Mouse (Mus musculus) liver, embryonic 15.5 days (tissue): ENCODE results near the gene Klhl30. TPM values are rescaled to one million over a fixed set of nuclear protein-coding genes. Genes with fewer than 3 reads are reported as not detected.

Experiments used
- ATAC-seq: fragments of 200-750 bp; cut with Nextera tagmentation; 2 replicates; pipeline ENCODE4 v1.8.0; 2017; ENCODE audit warnings: moderate number of reproducible peaks, mild to moderate bottlenecking, moderate library complexity; ENCODE audit not compliant: insufficient read depth
- H3K27ac ChIP-seq: fragments of 300-500 bp; sonication (generic); replicated peaks from 2 replicates; pipeline ENCODE4 v1.5.1; 2015; ENCODE audit warnings: mild to moderate bottlenecking, inconsistent platforms
- H3K27me3 ChIP-seq: fragments of 300-500 bp; sonication (generic); 2 replicates; pipeline ENCODE4 v1.6.1; 2015; ENCODE audit warnings: mild to moderate bottlenecking, inconsistent platforms
- H3K36me3 ChIP-seq: fragments of 300-500 bp; sonication (generic); replicated peaks from 2 replicates; pipeline ENCODE4 v1.6.1; 2015; ENCODE audit warnings: moderate library complexity, mild to moderate bottlenecking, inconsistent platforms
- H3K4me1 ChIP-seq: fragments of 300-500 bp; sonication (generic); replicated peaks from 2 replicates; pipeline ENCODE4 v1.6.1; 2015; ENCODE audit warnings: inconsistent platforms
- H3K4me2 ChIP-seq: fragments of 300-500 bp; sonication (generic); 2 replicates; pipeline ENCODE4 v1.6.1; 2015; ENCODE audit warnings: moderate library complexity, mild to moderate bottlenecking, inconsistent platforms
- H3K4me3 ChIP-seq: fragments of 300-500 bp; sonication (generic); replicated peaks from 2 replicates; pipeline ENCODE4 v1.5.1; 2015; ENCODE audit warnings: mild to moderate bottlenecking, inconsistent platforms
- H3K9ac ChIP-seq: fragments of 300-500 bp; sonication (generic); 2 replicates; pipeline ENCODE4 v1.6.1; 2015; ENCODE audit warnings: moderate library complexity, mild to moderate bottlenecking, inconsistent platforms
- H3K9me3 ChIP-seq: fragments of 300-500 bp; sonication (generic); replicated peaks from 2 replicates; pipeline ENCODE4 v1.6.1; 2016; ENCODE audit warnings: inconsistent platforms
- WGBS: fragments of 180-500 bp; shearing (Covaris S2); methylation state at CpG from one replicate; pipeline ENCODE4 v1.1.7; 2015; ENCODE audit warnings: mixed read lengths; ENCODE audit not compliant: insufficient replicate concordance; 5-methylcytosine and 5-hydroxymethylcytosine counted together
- polyA plus RNA-seq: library from polyadenylated mRNA; unstranded; fragments of >200 nt; fragmentation: Nextera tagmentation; extraction: Ambion mirVana; gene quantifications from 2 replicates; pipeline ENCODE4 v1.2.1, GENCODE M21; 2015

The Klhl30 gene
- polyA plus RNA-seq, 1 experiment from 2014 or later, result 0.22 TPM

DNA sequence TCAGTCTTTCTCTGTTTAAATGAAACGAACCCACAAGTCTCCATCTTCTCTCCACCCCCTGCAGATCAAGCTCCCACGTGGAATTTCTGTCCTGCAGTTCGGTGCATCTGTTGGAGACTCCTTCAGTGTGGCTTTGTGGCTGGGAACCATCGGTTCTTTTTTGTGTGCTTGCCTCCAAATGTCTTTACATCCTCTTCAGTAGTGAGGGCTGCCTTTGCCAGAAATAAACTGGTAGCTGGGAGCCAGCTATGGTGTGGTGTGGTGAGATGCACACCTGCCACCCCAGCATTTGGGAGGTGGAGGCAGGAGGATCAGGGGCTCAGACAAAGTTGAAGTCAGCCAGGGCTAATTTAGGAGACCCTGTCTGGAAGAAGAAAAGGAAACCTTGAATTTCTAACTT lies 18.7 kb upstream of the Klhl30 start:
- WGBS, result 41% methylated on average over 4 of the region's 4 CpGs
- no peaks in the 10 kb centered on the region for H3K36me3 ChIP-seq
- H3K9ac ChIP-seq, result no peak overlapping the region
- H3K4me2 ChIP-seq, result no peak overlapping the region
- H3K9me3 ChIP-seq, result no peaks in the 10 kb centered on the region
- no peaks in the 10 kb centered on the region for H3K27me3 ChIP-seq
- ATAC-seq, result no peak
- no peak overlapping the region for H3K27ac ChIP-seq
- H3K4me1 ChIP-seq, result no peaks in the 10 kb centered on the region
- no peak overlapping the region for H3K4me3 ChIP-seq

DNA sequence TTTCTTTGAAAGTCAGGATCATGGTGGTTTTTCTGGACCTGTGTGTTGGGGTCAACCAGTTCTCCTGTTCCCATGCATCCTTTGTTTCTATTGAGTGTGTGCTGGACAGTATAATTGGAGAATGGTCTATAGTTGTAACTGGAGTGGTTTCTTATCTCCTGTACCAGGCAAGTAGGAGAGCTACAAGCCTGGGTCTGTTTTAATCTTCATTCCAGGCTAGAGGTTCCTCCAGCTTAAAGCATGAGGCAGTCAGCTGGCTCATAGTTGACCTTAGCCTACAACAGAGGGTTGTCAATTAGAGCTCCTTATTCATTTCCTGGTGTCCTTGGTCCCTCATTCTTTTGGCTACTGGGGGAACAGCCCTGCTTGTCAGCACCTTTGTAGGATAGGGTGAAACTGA lies 17.2 kb upstream of the Klhl30 start:
- Histone ChIP-seq H3K27me3 (no peaks in the 10 kb centered on the region), H3K9me3 (no peaks in the 10 kb centered on the region), H3K4me3 (no peak overlapping the region), H3K9ac (no peak overlapping the region), H3K4me1 (no peaks in the 10 kb centered on the region), H3K36me3 (no peaks in the 10 kb centered on the region), H3K4me2 (no peak overlapping the region), H3K27ac (no peak overlapping the region)
- ATAC-seq, result no peak

DNA sequence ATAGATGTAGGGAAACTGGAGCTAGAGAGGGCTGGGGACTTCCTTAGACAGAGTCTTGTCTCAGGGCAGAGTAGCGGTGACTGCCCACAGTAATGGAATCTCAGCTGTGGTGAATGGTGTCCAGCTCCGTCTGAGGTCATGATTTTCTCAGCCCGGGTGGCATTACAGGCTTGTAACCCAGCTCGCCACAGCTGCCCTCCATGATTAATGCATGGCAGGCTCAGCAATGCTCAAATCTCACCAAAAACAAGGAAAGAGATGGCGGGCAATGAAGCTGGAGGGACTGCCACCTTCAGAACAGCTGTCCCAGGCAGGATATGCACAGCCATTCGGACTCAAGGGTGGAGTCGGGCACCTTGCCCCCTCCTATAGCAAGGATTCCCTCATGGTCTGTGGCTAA lies 13.5 kb upstream of the Klhl30 start:
- Histone ChIP-seq H3K4me2 (no peak overlapping the region), H3K4me1 (no peaks in the 10 kb centered on the region), H3K9ac (no peak overlapping the region), H3K27me3 (0 out of 2 replicates have a peak, but pooled peaks cover 6% of the 10 kb centered on the region), H3K4me3 (no peak overlapping the region), H3K36me3 (no peaks in the 10 kb centered on the region), H3K27ac (no peak overlapping the region), H3K9me3 (no peaks in the 10 kb centered on the region)
- no peak for ATAC-seq
- 56% methylated on average over 7 of the region's 7 CpGs for WGBS

DNA sequence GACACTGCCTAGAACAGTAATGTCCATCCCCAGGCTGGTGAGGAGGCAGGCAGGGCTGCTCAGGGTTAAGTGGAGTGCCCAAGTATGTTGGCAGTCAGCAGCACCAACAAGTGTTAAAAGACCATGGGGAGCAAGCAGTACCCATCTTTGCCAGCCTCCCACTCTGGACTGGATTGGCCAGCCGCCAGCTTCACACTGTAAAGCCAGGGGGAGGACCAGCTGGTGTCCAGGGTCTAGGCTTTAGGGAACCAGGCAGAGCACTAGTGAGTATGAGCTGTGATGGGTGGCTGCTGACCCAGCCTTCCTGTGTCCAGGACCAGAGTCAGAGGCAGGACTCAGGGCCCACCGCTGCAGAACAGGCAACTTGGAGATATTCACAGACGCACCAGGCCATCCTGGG lies 6.8 kb upstream of the Klhl30 start:
- no peak for ATAC-seq
- H3K27me3 ChIP-seq, result peaks cover 55% of the 10 kb centered on the region
- WGBS, result 63% methylated on average over 3 of the region's 3 CpGs

DNA sequence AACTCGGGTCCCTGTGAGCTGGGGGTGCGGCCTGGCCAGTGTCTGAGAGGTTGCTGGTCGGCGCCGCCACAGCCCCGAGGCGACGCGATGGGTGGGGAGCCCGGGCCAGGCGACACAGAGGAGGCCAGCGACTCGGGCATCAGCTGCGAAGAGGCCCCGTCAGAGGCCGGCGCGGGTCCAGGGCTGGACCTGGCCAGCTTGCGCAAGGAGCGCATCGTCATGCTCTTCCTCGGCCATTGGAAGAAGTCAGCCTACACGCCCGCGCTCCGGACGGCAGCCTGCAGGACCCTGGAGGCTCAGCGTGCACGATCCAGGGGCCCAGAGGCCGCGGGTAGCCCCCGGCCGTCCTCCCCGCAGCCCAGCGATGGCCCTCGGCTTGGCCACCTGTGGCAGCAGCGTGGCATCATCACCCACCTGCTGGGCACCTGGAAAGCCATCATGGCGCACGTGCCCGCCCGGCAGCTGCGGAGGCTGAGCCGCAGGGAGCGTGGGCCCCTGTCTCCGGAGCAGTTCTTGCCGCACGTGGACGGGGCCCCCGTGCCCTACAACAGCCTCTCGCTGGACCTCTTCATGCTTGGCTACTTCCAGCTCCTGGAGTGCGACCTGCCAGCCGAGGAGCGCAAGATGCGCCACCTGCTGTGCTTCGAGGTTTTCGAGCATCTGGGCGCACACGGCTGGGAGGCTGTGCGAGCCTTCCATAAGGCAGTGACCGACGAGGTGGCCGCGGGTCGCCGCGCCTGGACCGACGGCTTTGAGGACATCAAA lies 5.7 kb upstream of the Klhl30 start:
- ATAC-seq, result no peak
- 4% methylated on average over 68 of the region's 68 CpGs for WGBS
- no peak overlapping the region; the same call in 1 of the 2 replicates for H3K4me2 ChIP-seq
- H3K9ac ChIP-seq, result no peak overlapping the region
- no peaks in the 10 kb centered on the region for H3K9me3 ChIP-seq
- H3K4me1 ChIP-seq, result peaks cover 7% of the 10 kb centered on the region
- no peak overlapping the region for H3K4me3 ChIP-seq
- H3K36me3 ChIP-seq, result no peaks in the 10 kb centered on the region
- no peak overlapping the region for H3K27ac ChIP-seq
- H3K27me3 ChIP-seq, result peaks cover 55% of the 10 kb centered on the region

More for the DNA sequence above, 6.8 kb upstream of the Klhl30 start:
- H3K4me3 ChIP-seq, result no peak overlapping the region
- H3K9me3 ChIP-seq, result no peaks in the 10 kb centered on the region
- H3K36me3 ChIP-seq, result no peaks in the 10 kb centered on the region
- no peak overlapping the region for H3K9ac ChIP-seq
- no peak overlapping the region for H3K27ac ChIP-seq
- no peak overlapping the region for H3K4me2 ChIP-seq
- peaks cover 7% of the 10 kb centered on the region for H3K4me1 ChIP-seq

DNA sequence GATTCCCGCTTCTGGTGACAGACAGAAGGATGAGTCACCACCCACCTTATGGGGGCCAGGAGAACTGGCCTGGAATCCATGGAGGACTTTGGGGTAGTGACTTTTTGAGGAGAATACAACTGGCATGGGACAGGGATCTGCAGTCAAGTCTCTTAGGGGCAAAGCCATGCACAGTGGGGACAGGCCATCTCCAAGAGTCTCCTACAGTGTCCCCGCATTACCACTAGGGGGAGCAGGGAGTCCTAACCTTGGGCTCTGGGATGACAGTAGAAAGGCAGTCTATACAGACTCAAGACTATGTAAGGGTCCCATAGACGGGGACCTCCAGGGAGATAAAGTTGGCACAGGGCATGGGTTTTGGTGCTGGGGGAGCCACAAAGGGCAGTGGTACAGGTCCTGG lies 3.9 kb upstream of the Klhl30 start:
- no peak overlapping the region for H3K4me3 ChIP-seq
- peaks cover 49% of the 10 kb centered on the region for H3K27me3 ChIP-seq
- H3K36me3 ChIP-seq, result no peaks in the 10 kb centered on the region
- H3K9me3 ChIP-seq, result no peaks in the 10 kb centered on the region
- H3K4me1 ChIP-seq, result peaks cover 7% of the 10 kb centered on the region
- no peak overlapping the region for H3K4me2 ChIP-seq
- no peak overlapping the region for H3K9ac ChIP-seq
- no peak overlapping the region for H3K27ac ChIP-seq
- 30% methylated on average over 3 of the region's 3 CpGs for WGBS
- ATAC-seq, result no peak; the same call in 1 of the 2 replicates

DNA sequence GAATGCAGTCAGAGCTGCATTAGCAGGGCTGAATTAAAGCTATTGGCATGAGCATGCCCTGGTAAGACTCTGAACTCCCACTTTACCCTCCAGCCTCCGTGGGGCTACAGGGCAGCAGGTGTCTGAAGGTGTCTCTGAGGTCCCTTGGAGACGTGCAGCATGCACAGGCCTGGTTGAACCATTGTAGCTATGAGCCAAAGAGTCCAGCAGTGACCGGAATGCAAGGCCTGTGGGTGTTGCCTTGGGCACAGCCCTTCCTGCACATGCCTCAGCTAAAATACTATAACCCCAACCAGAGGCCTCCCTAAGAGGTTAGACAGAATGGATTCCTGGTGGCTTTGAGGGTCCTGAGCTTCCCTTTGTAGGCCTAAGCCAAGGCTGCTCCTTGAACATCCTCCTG lies 433 bp downstream of the Klhl30 start:
- no peak overlapping the region for H3K4me3 ChIP-seq
- ATAC-seq, result no peak

DNA sequence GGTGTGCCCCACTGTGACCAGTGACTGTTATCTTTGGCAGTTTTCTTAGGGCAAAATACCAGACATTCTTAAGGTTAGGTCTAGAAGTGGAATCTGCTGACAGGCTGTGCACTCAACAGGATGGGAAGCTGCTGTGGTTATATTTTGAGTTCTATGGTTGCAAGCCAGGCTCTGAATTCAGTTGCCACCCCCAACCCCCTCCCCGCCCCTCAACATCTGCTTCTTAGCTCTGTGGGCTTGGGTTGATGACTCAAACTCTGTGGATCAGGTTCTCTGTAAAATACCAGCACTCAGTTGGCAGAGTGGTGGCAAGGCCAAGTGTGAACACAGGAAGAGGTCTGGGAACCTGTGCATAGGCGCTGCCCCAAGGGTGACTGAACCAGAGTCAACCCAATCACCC lies 1.5 kb downstream of the Klhl30 start:
- Histone ChIP-seq H3K9me3 (no peaks in the 10 kb centered on the region), H3K4me3 (no peak overlapping the region), H3K27me3 (peaks cover 4% of the 10 kb centered on the region; the same call in 1 of the 2 replicates), H3K36me3 (no peaks in the 10 kb centered on the region), H3K4me2 (no peak overlapping the region), H3K4me1 (no peaks in the 10 kb centered on the region), H3K9ac (no peak overlapping the region), H3K27ac (no peak overlapping the region)
- 60% methylated on average over 2 of the region's 2 CpGs for whole genome bisulfite sequencing
- no peak for ATAC-seq

More for the DNA sequence above, 433 bp downstream of the Klhl30 start:
- no peaks in the 10 kb centered on the region for H3K9me3 ChIP-seq
- no peak overlapping the region for H3K4me2 ChIP-seq
- peaks cover 14% of the 10 kb centered on the region for H3K27me3 ChIP-seq
- H3K9ac ChIP-seq, result no peak overlapping the region
- WGBS, result 59% methylated on average over 3 of the region's 3 CpGs
- H3K36me3 ChIP-seq, result no peaks in the 10 kb centered on the region
- H3K4me1 ChIP-seq, result no peaks in the 10 kb centered on the region
- H3K27ac ChIP-seq, result no peak overlapping the region

DNA sequence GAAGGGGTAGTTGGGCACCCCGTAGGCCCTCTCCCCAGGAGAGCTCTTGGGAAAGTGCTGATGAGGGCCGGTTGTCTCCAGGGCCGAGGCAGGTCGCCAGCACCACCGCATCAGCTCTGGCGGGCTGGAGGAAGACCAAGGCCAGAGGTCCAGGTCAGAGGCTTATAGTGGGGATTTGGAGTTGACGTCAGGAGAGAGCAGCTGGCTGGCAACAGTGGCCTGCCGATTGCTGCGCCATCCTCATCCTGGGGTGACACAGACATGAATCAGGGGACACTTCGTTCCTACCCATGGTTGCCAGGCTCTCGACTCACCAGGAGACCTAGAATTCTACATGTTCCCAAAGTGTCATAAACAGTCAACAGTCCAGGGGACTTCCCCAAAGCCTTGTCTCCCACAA lies 5.3 kb downstream of the Klhl30 start:
- no peak overlapping the region for H3K27ac ChIP-seq
- H3K9me3 ChIP-seq, result no peaks in the 10 kb centered on the region
- no peak overlapping the region for H3K4me3 ChIP-seq
- no peak overlapping the region for H3K9ac ChIP-seq
- H3K4me1 ChIP-seq, result no peaks in the 10 kb centered on the region
- no peaks in the 10 kb centered on the region for H3K27me3 ChIP-seq
- 63% methylated on average over 11 of the region's 11 CpGs for WGBS
- no peaks in the 10 kb centered on the region for H3K36me3 ChIP-seq
- H3K4me2 ChIP-seq, result no peak overlapping the region
- no peak for ATAC-seq

DNA sequence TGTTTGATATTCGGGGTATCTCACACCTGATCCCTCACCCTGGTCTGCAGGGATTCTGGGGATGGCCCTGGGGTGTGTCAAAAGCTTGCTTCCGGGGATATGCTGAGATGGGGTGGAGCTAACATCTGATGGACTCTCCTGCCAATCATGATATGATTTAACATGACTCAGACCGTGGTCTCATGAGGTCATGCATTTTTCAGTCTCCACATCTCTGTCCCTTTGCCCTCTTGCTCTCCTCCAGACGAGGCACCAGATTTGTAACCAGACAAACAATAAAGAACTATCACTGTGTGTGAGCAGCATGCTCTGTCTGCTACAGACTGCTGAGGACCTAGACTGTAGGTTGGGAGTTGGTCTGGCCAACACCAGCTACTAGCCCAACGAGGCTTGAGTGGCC lies 11.3 kb downstream of the Klhl30 start:
- 0 out of 2 replicates have a peak, but pooled peaks cover 4% of the 10 kb centered on the region for H3K27me3 ChIP-seq

DNA sequence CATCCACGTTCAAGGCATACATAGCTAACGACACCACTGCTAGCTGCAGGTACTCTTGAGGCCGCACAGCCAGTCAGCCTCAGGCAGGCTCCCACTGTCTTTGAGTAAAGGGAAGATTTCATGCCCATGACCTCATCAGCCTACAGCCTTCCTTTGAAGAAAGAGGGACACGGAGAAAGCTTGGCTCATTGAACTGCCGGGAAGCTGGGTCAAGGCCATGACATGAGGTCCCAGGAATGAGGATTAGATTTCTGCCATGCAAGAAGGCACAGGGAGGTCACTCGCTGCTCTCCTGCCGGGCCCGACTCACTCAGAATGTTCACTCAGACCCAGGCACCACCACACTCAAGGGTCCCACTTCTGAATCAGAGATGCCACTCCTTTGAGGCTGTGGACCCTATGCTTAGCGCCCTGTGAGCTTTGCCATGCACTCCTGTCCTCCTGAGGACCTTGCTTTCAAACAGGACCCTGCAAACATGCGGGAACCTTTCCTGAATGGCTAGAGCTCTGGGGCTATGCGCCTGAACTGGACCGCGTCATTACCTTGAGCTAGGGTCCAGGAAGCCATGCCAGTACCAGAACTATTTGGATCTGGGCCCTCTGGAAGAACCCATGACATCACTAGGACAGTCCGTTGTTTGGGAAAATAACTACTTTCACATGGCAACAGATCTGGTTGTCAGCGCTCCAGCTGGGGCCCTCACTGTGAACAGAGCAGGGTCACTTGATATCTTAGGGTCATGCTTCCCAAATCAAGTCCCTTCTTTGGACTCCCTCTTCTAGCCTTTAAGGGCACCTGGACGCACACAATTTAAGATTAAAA lies 14.2 kb downstream of the Klhl30 start:
- Histone ChIP-seq H3K27me3 (0 out of 2 replicates have a peak, but pooled peaks cover 4% of the 10 kb centered on the region), H3K27ac (no peak overlapping the region), H3K9me3 (no peaks in the 10 kb centered on the region), H3K4me2 (no peak overlapping the region), H3K36me3 (peaks cover 7% of the 10 kb centered on the region), H3K4me1 (peaks cover 23% of the 10 kb centered on the region), H3K9ac (no peak overlapping the region), H3K4me3 (no peak overlapping the region)
- ATAC-seq, result no peak
- WGBS, result 82% methylated on average over 16 of the region's 16 CpGs

More for the DNA sequence above, 11.3 kb downstream of the Klhl30 start:
- 56% methylated on average over 5 of the region's 5 CpGs for WGBS
- Histone ChIP-seq H3K4me2 (no peak overlapping the region), H3K4me3 (no peak overlapping the region), H3K36me3 (no peaks in the 10 kb centered on the region), H3K27ac (no peak overlapping the region), H3K9ac (no peak overlapping the region), H3K4me1 (peaks cover 15% of the 10 kb centered on the region), H3K9me3 (no peaks in the 10 kb centered on the region)
- ATAC-seq, result no peak
